Mouse (Mus musculus): ENCODE results near the gene Sun1. TPM values are rescaled to one million over a fixed set of nuclear protein-coding genes. Genes with fewer than 3 reads are reported as not detected.

Gene Sun1
- total and polyA plus RNA-seq, 3 experiments = 71.3 to 79.0 TPM; not detected in 1

- Histone ChIP-seq H3K36me3 (ENCODE audit: control insufficient read depth in 1 of 2, insufficient read depth in 2 of 2, low read length in 2 of 2) (peaks cover 2 to 17% of the 10 kb centered on the region in 2 experiments; a peak in 3 of 4 replicates), H3K27ac (ENCODE audit: control insufficient read depth, low read depth, low read length) (no peak overlapping the region), H3K4me3 (ENCODE audit: control insufficient read depth in 1 of 2, insufficient read depth in 1 of 2, low read depth in 2 of 2, low read length in 2 of 2) (no peak overlapping the region), H3K79me2 (ENCODE audit: control insufficient read depth, insufficient read depth, low read length, poor library complexity) (peaks cover 57% of the 10 kb centered on the region), H3K4me1 (ENCODE audit: control insufficient read depth in 1 of 2, insufficient read depth in 2 of 2, low read length in 2 of 2) (0 out of 4 replicates have a peak, but pooled peaks cover 0 to 3% of the 10 kb centered on the region in 2 experiments), H3K9ac (ENCODE audit: control insufficient read depth, low read depth, low read length, poor library complexity, severe bottlenecking) (no peak overlapping the region), H3K9me3 (replicated peaks; ENCODE audit: insufficient read depth, low read length) (no peaks in the 10 kb centered on the region), H3K27me3 (ENCODE audit: control insufficient read depth in 1 of 2, insufficient read depth in 2 of 2, low read length in 2 of 2) (no peaks in the 10 kb centered on the region)
- TF ChIP-seq POLR2AphosphoS2 (IDR thresholded peaks at IDR 0.05; ENCODE audit: low read length) = no peak
- no peak for TF ChIP-seq NRF1 (IDR thresholded peaks at IDR 0.05; ENCODE audit: insufficient read depth, low read depth, low read length, poor library complexity, severe bottlenecking)
- TF ChIP-seq MXI1 (IDR thresholded peaks at IDR 0.05; ENCODE audit: low read depth, low read length) = no peak
- no peak for TF ChIP-seq CTCF (IDR thresholded peaks at IDR 0.05 in 2 of 3, conservative IDR thresholded peaks at IDR 0.05 in 1 of 3; ENCODE audit: control insufficient read depth in 1 of 3, insufficient read depth in 1 of 3, low read depth in 2 of 3, low read length in 3 of 3, poor library complexity in 1 of 3, severe bottlenecking in 1 of 3)
- TF ChIP-seq TCF12 (IDR thresholded peaks at IDR 0.05; ENCODE audit: low read depth, low read length) = no peak
- no peak for TF ChIP-seq ZKSCAN1 (IDR thresholded peaks at IDR 0.05; ENCODE audit: low read depth, low read length)
- TF ChIP-seq POLR2AphosphoS5 (IDR thresholded peaks at IDR 0.05; ENCODE audit: borderline replicate concordance, low read depth, low read length) = no peak
- no peak for TF ChIP-seq SIN3A (IDR thresholded peaks at IDR 0.05; ENCODE audit: low read length)
- TF ChIP-seq MAZ (IDR thresholded peaks at IDR 0.05; ENCODE audit: low read depth, low read length) = no peak
- TF ChIP-seq ELF1 (IDR thresholded peaks at IDR 0.05; ENCODE audit: low read depth, low read length) = no peak
- TF ChIP-seq USF1 (IDR thresholded peaks at IDR 0.05; ENCODE audit: low read depth, low read length) = no peak
- TF ChIP-seq MEF2A (IDR thresholded peaks at IDR 0.05; ENCODE audit: extremely low read depth, insufficient replicate concordance, low read depth, low read length, poor library complexity, severe bottlenecking) = no peak
- TF ChIP-seq CHD2 (IDR thresholded peaks at IDR 0.05; ENCODE audit: low read length) = no peak
- TF ChIP-seq TAL1 (IDR thresholded peaks at IDR 0.05; ENCODE audit: low read length) = no peak
- TF ChIP-seq CHD1 (IDR thresholded peaks at IDR 0.05; ENCODE audit: low read depth, low read length) = no peak
- no peak for TF ChIP-seq SMC3 (IDR thresholded peaks at IDR 0.05; ENCODE audit: low read depth, low read length)
- no peak for TF ChIP-seq POLR2A (IDR thresholded peaks at IDR 0.05; ENCODE audit: control insufficient read depth in 1 of 2, insufficient read depth in 1 of 2, low read depth in 1 of 2, low read length in 2 of 2, poor library complexity in 1 of 2)
- TF ChIP-seq RAD21 (IDR thresholded peaks at IDR 0.05; ENCODE audit: low read depth, low read length) = no peak
- no peak for TF ChIP-seq MYB (IDR thresholded peaks at IDR 0.05; ENCODE audit: low read depth, low read length)
- no peak for TF ChIP-seq KAT2A (conservative IDR thresholded peaks at IDR 0.05; ENCODE audit: low read depth, low read length)
- DNase-seq (ENCODE audit: low read depth, low spot score) = no peak
Measured at GRCm38 (mm10) chr5:139211737-139212385, 11.4 kb downstream of the Sun1 start.

GRCm38 (mm10) chr5:139214298-139214697 is 13.9 kb downstream of the Sun1 start:
- DNase-seq (ENCODE audit: low read depth, low spot score) = no peak
- Histone ChIP-seq H3K4me3 (ENCODE audit: control insufficient read depth in 1 of 2, insufficient read depth in 1 of 2, low read depth in 2 of 2, low read length in 2 of 2) (no peak overlapping the region), H3K36me3 (ENCODE audit: control insufficient read depth in 1 of 2, insufficient read depth in 2 of 2, low read length in 2 of 2) (peaks cover 0 to 18% of the 10 kb centered on the region in 2 experiments; a peak in 2 of 4 replicates), H3K79me2 (ENCODE audit: control insufficient read depth, insufficient read depth, low read length, poor library complexity) (peaks cover 35% of the 10 kb centered on the region), H3K27me3 (ENCODE audit: control insufficient read depth in 1 of 2, insufficient read depth in 2 of 2, low read length in 2 of 2) (no peaks in the 10 kb centered on the region), H3K4me1 (ENCODE audit: control insufficient read depth in 1 of 2, insufficient read depth in 2 of 2, low read length in 2 of 2) (no peaks in the 10 kb centered on the region), H3K27ac (ENCODE audit: control insufficient read depth, low read depth, low read length) (no peak overlapping the region), H3K9me3 (replicated peaks; ENCODE audit: insufficient read depth, low read length) (no peaks in the 10 kb centered on the region), H3K9ac (ENCODE audit: control insufficient read depth, low read depth, low read length, poor library complexity, severe bottlenecking) (no peak overlapping the region)
- no peak for TF ChIP-seq CHD1 (IDR thresholded peaks at IDR 0.05; ENCODE audit: low read depth, low read length)
- no peak for TF ChIP-seq MAFK (IDR thresholded peaks at IDR 0.05; ENCODE audit: borderline replicate concordance, low read depth, low read length)
- no peak for TF ChIP-seq ETS1 (IDR thresholded peaks at IDR 0.05; ENCODE audit: low read depth, low read length)
- TF ChIP-seq RCOR1 (IDR thresholded peaks at IDR 0.05; ENCODE audit: low read depth, low read length) = no peak
- TF ChIP-seq SIN3A (IDR thresholded peaks at IDR 0.05; ENCODE audit: low read length) = no peak
- TF ChIP-seq NELFE (IDR thresholded peaks at IDR 0.05; ENCODE audit: low read depth, low read length) = no peak
- no peak for TF ChIP-seq USF2 (IDR thresholded peaks at IDR 0.05; ENCODE audit: borderline replicate concordance in 1 of 2, insufficient read depth in 1 of 2, low read depth in 1 of 2, low read length in 2 of 2)
- TF ChIP-seq MAX (IDR thresholded peaks at IDR 0.05; ENCODE audit: low read length) = no peak
- TF ChIP-seq JUND (IDR thresholded peaks at IDR 0.05; ENCODE audit: low read depth, low read length) = no peak
- no peak for TF ChIP-seq E2F4 (IDR thresholded peaks at IDR 0.05; ENCODE audit: borderline replicate concordance, low read depth, low read length)
- no peak for TF ChIP-seq ZC3H11A (IDR thresholded peaks at IDR 0.05; ENCODE audit: low read depth, low read length)

Measured in MEL (cell line).